Mouse (Mus musculus) bone marrow macrophage, adult 2 months (primary cell): Measurements from ENCODE around the gene Swi5. TPM values are rescaled to one million over a fixed set of nuclear protein-coding genes. Genes with fewer than 3 reads are reported as not detected.

Experiments used
- H3K27ac ChIP-seq: 2 replicates; pipeline ENCODE4 v1.5.1; 2012; ENCODE audit warnings: low read depth, low read length; ENCODE audit not compliant: insufficient read depth
- H3K4me1 ChIP-seq: 2 replicates; pipeline ENCODE4 v1.6.1; 2012; ENCODE audit warnings: low read length; ENCODE audit not compliant: control insufficient read depth, insufficient read depth
- H3K4me3 ChIP-seq: 2 replicates; pipeline ENCODE4 v1.5.1; 2012; ENCODE audit warnings: mild to moderate bottlenecking, low read length, moderate library complexity; ENCODE audit not compliant: insufficient read depth
- CTCF ChIP-seq: IDR thresholded peaks from 2 replicates; pipeline ENCODE4 v1.5.1; 2012; ENCODE audit warnings: low read depth, mild to moderate bottlenecking, low read length, moderate library complexity
- POLR2A ChIP-seq: IDR thresholded peaks from 2 replicates; pipeline ENCODE4 v1.6.1; 2012; ENCODE audit warnings: mild to moderate bottlenecking, low read depth, low read length, borderline replicate concordance
- polyA plus RNA-seq: library from polyadenylated mRNA; stranded (reverse); fragments of >200 nt; gene quantifications from 2 replicates; pipeline ENCODE4 v1.2.4, GENCODE M21; 2012; ENCODE audit not compliant: missing spikeins, insufficient read depth, insufficient read length

Gene Swi5
- polyA plus RNA-seq, 1 experiment: 168 TPM

DNA sequence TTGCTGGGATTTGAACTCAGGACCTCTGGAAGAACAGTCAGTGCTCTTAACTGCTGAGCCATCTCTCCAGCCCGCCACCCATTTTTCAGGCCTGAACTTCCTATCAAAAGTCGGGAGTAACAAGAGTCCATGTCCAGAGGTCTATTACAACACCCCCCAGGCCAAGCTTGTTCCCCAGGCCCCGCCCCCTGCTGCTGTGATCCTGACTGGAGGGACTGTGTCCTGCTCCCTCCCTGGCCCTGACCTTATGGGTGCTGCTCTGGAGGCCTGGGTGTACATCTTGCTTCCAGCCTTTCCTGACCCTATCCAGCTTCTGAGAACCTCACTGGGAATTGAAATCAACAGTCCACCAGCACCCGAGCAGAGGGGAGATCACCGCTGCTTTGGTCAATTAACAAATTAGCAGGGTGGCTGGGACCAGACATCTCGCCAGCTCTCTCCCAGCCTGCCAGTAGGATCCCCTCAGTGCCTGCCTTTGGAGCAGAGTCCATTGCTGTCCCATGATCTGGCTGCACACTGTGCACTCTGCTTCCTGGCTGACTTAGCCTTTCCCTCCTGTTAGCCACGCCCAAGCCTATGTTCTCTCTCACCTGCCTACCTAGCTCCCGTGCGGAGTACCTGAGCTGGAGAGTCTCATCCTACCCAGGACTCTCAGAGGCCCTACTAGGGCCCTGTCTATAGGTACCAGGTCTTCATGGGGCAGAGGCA, 33.9 kb upstream of the Swi5 start:
- peaks cover 18% of the 10 kb centered on the region for H3K4me1 ChIP-seq
- H3K4me3 ChIP-seq: no peak overlapping the region
- TF ChIP-seq CTCF (no peak), POLR2A (no peak)
- H3K27ac ChIP-seq: no peak overlapping the region

DNA sequence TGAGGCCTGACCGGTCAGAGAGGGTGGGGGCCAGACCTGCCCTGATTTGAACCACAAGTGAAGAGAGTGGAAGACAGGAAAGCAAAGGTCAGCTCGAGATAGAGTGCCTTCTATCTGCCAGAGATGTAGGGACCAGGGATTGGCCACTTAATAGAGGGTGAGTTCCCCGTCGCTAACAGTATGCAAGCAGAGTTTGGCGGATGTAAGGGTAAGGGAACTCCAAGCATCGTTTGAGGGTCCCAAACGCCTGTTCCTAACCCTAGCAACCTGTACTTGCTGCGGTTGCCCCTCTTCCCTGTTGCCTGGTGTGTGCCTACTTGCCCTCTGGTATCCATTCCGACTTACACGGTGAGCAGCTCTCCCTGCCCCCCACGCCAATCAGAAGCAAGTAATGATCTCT, 32.8 kb upstream of the Swi5 start:
- Histone ChIP-seq H3K4me1 (peaks cover 16% of the 10 kb centered on the region), H3K4me3 (no peak overlapping the region), H3K27ac (no peak overlapping the region)
- TF ChIP-seq POLR2A (no peak), CTCF (no peak)

DNA sequence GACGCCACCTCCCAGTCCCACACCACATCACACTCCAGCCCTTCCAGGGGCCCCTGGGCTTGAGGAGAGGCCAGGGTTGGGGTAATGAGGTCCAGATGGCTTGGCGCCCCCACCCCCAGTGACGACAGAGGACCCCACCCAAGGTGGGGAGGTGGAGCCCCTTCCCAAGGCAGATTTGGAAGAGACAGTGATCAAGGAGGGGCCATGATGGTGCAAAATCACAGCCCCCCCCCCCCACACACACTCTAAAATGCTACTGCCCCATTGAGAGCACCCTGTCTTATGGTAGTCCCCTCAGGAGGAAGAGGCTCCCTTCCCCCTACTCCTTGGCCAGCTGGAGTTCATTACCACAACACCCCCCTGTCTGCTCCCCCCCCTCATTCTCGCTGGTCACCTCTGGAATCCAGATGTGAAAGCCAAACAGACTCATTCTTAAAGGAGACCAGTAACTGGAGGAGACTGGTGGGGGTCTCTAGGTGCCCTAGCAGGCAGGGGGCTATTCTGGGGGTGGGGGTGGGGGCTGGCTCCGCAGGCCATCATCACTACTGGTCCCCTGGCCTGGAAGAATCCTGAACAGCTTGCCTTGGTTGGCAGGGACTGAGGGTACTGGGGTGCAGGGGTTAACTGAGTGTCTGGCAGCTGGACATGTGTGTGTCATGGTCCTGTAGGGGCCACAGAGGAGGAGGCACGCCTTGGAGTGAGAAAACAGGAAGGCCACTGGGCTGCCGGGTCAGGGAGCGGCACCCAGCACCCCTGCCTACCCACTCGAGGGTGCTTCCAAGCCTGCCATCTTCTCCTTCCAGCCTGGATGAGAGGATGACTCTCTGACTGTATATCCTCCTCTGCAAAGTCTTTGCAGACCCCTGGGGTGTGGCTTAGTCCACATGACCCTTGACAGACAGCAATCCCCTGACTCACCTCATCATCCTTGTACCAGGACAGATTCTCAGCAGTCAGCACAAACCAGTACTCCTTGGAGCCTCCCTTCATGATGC, 32.0 kb upstream of the Swi5 start:
- TF ChIP-seq POLR2A: no peak
- TF ChIP-seq CTCF: no peak
- Histone ChIP-seq H3K27ac (no peak overlapping the region), H3K4me1 (peaks cover 10% of the 10 kb centered on the region), H3K4me3 (no peak overlapping the region)

DNA sequence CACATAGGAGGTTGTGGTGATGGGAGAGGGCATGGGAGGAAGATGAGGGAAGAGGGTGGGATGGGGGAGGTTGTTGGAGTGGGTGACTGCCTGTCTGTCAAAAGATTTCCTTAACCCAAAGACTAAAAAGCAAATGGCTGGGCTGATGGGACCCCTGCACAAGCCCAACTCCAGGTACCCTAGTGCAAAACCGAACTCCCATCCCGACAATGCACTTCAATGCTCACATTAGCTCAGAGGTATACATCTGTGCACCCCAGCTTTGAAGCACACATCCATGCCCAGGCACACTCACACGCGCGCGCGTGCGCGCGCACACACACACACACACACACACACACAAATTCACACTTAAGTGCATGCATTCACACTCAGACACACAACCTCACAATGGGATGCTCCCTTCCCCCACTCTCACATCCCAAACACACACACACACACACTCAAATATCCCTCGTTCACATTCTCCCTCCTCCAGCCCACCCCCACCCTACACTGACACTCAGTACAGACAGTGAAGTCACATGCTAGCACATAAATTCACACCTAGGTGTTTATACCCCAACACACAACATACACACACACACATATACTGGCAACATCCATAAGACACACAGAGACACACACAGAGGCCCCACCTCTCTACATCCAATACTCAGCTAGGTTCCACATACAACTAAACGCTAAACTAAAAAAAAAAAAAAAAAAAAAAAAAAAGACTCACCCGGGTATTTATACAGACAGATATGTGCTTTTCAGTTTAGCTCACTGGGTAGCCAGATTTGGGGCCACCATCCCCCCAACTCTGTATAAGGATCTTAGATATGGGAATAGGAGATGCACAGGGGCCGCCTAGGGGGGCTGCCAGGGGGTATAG, 31.1 kb upstream of the Swi5 start:
- Histone ChIP-seq H3K27ac (no peak overlapping the region), H3K4me1 (peaks cover 10% of the 10 kb centered on the region), H3K4me3 (no peak overlapping the region)
- no peak for TF ChIP-seq CTCF
- no peak for TF ChIP-seq POLR2A

DNA sequence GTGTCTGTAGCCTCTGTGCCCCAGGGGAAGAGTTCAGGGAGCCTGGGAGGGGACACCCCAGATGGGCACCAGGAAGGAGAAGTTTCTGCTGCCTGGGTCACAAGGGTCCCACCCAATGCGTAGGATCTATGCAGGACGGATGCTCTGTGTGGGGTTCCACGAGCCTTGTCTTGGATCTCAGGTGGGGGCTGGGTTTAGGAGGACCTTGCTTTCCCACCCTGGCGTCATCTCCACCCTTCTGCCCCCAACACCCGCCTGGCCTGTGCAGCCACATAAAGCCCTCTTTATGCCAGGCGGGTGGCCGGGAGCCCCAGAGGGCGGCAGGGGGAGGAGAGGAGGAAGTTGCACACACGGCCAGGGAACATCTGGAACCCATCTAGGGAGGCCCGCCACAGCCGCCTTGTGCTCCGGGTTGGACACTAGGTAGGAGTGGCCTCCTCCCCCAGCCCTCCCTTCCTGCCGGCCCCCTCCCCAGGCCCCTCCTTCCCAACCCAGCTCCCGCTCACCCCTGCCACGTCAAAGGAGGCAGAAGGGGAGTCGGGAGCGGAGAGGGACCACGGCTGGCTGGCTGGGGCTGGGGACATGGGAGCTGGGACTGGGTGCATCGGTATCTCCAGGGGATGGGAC, 30.0 kb upstream of the Swi5 start:
- H3K4me1 ChIP-seq: peaks cover 10% of the 10 kb centered on the region
- peak overlapping the region; percentile 2; the same call in 1 of the 2 replicates for H3K4me3 ChIP-seq
- TF ChIP-seq POLR2A: no peak
- TF ChIP-seq CTCF: no peak
- H3K27ac ChIP-seq: no peak overlapping the region

DNA sequence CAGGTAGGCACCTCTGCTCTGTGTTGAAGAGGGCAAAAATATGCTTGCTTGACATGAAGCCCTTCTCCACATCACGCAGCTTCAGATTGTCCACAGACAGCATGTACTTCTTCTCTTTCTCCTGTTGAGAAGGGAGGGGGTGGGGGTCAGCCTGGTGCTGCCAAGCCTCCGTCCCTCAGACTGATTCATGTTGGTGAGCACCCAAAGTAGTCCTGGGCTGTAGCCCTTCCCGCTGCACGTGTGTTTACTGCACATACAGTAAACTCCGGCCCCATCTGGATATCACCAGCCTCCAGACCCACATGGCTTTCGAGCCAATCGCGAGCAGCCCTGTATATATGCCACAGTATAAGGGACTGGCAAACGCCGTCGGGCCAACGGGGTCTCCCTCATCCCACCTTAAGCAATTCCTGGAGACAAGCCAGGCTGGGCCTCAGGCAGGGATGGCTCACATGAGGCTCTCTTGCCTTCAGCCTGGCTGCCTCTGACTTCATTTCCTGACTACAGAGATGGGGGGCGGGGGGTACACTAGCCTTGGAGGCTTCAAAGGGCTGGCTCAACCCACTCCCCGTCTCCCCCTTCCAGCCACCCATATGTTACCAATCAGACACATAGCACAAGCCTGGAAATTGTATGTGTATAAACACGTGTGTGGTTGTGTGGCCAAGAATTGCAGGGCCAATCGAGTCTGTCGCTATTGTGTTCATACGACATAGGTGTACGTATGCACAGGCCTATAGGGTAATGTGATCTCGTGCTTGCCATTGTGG, 29.2 kb upstream of the Swi5 start:
- Histone ChIP-seq H3K27ac (no peak overlapping the region), H3K4me3 (no peak overlapping the region), H3K4me1 (peaks cover 10% of the 10 kb centered on the region)
- TF ChIP-seq CTCF (no peak), POLR2A (no peak)

DNA sequence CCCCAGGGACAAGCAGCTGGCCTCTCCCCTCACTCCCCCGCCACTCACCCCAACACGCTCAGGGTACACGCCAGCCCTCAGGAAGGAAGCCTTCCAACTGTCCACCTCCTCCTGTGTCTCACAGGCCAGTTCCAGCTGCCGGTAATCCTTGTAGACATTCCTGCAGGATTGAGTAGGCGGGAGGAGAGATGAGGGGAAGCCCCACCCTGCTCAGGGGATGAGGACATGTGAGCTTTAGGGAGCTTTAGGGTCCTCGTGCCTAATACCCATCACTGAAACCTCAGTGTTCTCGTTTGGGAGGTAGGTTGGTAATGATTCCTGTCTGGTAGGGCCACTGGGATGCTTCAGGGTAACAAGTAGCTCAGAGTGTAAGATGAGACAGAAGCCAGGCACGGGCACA, 27.9 kb upstream of the Swi5 start:
- Histone ChIP-seq H3K27ac (no peak overlapping the region), H3K4me1 (peaks cover 21% of the 10 kb centered on the region), H3K4me3 (no peak overlapping the region)
- TF ChIP-seq CTCF: no peak
- TF ChIP-seq POLR2A: no peak

DNA sequence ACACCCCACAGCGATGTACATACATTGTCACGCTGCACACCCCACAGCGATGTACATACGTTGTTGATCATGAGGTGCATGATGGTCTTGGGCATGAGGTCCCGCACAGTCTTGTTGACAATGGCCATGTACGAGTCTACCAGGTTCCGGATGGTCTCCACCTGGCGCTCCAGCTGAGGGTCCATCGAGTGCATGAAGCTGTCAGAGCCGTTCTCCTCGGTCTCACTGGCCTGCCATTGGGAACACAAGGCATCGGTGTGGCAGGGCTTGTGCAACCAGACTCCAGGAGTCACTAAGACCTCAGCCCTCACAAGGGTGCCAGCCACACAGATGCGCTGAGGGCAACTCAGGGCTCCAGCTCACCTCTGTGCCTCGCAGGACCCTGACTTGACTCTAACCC, 27.0 kb upstream of the Swi5 start:
- H3K4me3 ChIP-seq: no peak overlapping the region
- no peak for TF ChIP-seq CTCF
- TF ChIP-seq POLR2A: no peak
- peaks cover 28% of the 10 kb centered on the region for H3K4me1 ChIP-seq
- H3K27ac ChIP-seq: no peak overlapping the region
